Comparison of ENCODE assay signal across 1 mouse cellular context in genomic region chr10:81321436-81321835, GRCm38 (mm10).
TF ChIP-seq lines count a peak whose summit lies in the region.

No protein-coding gene starts in this region.

TF ChIP-seq in CH12.LX, 34 proteins besides CTCF, POLR2A, EP300 and RAD21:
- no peak for TF ChIP-seq USF1 (IDR thresholded peaks at IDR 0.05; ENCODE audit: low read depth, low read length)
- 0 out of 2 replicates have a peak, but pooled peaks have one; percentile 1 for TF ChIP-seq TBP (conservative IDR thresholded peaks at IDR 0.05; ENCODE audit: low read depth, low read length)
TF ChIP-seq in CH12.LX: peak in this region for 1.
